Mouse (Mus musculus): ENCODE results near the gene Tcf12.

Gene Tcf12

DNA sequence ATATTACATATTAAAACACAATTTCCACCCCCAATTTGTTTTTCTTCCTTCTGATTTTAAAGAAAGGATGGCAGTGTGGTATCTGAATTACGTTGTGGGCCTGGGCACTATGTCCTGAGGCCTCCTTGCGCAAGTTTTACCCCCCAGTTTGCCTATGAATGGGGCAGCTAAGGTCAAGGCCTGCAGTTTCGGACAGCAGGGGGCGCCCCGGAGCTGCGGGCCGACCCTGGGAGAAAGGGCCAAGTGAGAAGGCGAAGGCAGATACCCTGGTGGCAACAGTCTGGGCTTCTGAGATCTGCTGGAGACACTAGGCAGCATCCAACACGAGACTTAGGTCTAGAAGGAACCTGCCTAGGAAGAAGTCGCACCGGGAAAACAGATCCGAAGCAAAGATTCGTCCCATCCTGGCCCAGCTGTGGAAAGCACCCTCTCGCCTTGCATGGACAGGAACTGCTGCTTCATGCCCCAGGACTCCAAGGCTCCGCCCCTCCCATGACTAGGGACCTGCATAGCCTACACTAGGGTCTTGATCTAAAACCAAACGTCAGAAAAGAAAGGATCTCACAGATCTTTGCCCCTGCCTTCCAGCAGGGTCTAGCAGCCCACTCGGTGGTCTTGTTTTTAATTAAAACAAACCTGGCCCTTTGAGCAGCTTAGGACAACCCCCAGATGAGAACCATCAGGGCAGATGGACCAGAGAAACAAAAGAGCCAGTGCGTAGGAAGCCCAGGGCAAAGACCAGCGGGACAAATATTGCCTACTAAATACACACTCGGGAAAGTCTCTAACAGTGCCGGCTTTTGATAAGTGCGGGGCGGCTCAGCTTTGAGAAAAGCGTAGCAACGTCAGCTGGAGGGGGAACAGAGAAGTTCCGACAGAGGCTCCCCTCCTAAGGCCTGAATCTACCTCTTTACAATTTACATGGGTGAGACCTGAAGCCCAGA, 279.6 kb downstream of the Tcf12 start:
- DNase-seq: peak; percentile 56 to 75

GRCm38 (mm10) chr9:71830994-71831393, 280.7 kb downstream of the Tcf12 start:
- DNase-seq: no peak

DNA sequence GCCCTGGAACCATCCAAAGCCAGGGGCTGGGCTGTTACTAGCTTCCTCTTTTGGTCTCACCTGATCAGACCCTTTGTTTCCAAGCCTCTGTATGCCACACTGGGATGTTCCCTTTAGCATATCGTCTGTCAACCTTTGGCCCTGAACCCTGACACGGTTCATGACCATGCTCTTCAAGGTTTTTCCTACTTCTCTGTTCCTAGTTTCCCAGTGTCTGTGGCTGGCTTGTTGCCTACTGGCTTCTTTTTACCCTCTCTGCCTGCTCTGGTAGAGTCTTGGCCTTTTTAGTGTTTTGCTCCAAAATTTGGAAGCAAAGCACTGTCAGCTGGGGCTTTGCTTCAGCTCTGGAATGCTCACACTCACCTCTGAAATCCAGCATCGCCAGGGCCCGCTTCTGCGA, 281.3 kb downstream of the Tcf12 start:
- no peak for DNase-seq

- no peak for DNase-seq
Observed at GRCm38 (mm10) chr9:71829753-71830152, 281.9 kb downstream of the Tcf12 start.

- DNase-seq: no peak
Observed at GRCm38 (mm10) chr9:71829137-71829536, 282.5 kb downstream of the Tcf12 start.

DNA sequence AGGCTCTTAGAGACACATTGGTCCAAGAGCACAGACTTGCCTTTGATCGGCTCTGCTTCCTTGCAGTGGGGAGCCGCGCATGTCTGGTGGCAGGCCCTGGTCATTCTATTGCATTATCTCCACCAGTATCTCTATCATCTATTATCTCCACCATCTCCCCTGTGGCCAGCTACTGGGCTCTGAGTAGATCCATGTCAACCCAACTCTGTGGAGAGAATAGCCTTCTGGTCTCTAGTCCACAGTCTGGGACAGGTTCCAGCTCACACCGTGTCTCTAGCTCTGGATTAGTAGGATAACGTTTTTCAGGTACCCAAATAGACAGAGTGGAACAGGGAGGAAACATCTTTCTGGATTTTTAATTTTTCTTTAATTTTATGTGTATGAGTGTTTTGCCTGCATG, 284.3 kb downstream of the Tcf12 start:
- DNase-seq: peak; percentile 68 to 77

- DNase-seq: peak; percentile 85 to 88
Observed at GRCm38 (mm10) chr9:71826040-71826525, 285.6 kb downstream of the Tcf12 start.

GRCm38 (mm10) chr9:71822003-71822402, 289.7 kb downstream of the Tcf12 start:
- no peak for DNase-seq

DNA sequence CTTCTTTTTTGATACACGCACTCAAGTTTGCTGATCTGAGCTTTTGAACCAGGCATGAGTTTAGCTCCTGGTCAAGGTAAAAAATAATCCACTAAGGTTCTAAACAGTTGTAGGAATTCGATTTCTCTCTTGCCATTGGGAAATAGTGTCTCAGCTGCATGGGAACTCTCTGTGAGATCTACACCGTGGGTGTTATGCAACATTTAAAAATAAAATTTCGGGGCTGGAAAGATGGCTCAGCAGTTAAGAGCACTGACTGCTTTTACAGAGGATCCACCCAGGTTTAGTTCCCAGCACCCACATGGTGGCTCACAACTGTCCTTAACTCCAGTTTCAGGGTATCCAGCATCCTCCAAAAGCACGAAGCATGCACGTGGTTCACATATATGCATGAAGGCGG, 293.2 kb downstream of the Tcf12 start:
- DNase-seq: no peak

- no peak for DNase-seq
Observed at GRCm38 (mm10) chr9:71816121-71816520, 295.6 kb downstream of the Tcf12 start.

- DNase-seq: no peak
Observed at GRCm38 (mm10) chr9:71813565-71813964, 298.1 kb downstream of the Tcf12 start.

GRCm38 (mm10) chr9:71812914-71813313, 298.8 kb downstream of the Tcf12 start:
- no peak for DNase-seq

DNA sequence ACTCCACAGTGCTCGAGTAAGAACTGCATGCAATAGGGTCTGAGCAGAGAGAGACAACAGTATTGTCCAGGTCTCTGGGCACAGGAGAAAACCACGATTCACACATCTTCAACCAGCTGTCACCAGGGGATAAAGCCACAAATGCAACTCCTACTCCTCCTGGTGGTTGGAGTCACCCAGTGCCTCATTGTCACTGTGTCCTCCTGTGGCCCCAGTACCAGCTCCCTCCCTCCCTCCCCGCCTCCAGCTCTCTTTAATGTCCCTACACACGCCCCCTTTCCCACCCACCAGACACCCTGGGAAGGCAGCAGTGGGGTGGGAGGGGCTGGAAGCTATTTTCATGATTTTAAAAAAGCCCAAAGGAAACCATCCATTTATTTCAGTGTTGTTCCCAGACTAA, 299.3 kb downstream of the Tcf12 start:
- no peak for DNase-seq

- no peak for DNase-seq
Observed at GRCm38 (mm10) chr9:71811404-71811803, 300.3 kb downstream of the Tcf12 start.

DNA sequence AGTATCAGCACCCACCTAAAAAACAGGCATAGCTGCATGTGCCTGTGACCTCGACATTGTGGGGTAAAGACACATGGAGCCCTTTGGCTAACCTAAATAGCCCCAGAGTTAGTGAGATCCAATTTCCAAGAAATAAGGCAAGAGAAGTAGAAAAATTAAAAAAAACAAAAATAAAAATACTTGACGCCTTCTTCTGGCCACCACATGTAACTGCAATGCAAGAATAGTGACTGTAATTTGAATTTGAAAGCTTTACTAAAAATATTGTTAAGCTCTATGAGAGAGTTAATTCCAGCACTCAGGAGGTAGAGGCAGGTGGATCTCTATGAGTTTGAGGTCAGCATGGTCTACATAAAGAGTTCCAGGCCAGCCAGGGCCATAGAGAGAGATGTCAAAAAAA, 300.9 kb downstream of the Tcf12 start:
- no peak for DNase-seq

DNA sequence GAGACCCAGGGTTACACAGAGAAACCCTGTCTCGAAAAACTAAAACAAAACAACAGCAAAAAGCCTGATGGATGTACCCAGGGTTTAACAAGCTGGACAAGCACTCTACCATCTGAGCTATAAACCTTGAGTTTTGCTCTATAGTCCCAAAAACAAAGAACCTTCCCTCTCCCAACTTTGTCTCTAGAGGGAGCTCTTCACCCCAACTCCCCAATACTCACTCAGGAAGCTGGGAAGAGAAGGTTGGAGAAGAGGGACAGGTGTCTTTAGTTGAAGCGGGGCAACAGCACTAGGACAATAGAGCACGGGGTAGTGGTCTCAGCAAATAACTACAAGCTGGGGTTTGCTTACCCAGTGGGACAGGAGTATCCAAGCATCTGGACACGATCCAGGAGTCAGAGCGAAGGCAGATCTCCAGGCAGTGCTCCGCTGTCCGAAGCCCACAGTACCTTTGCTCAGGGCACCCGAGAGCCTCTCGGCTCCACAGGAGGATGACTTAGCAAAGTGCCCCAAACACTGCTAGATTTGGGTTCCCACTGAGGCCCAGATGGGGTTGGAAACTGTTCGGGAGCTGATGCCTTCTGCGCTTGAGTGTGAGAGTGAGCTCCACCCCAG, 302.9 kb downstream of the Tcf12 start:
- peak; percentile 40 to 43 for DNase-seq

- DNase-seq: no peak
Observed at GRCm38 (mm10) chr9:71807801-71808200, 303.9 kb downstream of the Tcf12 start.

GRCm38 (mm10) chr9:71806422-71806805, 305.3 kb downstream of the Tcf12 start:
- peak; percentile 87 to 90 for DNase-seq

DNA sequence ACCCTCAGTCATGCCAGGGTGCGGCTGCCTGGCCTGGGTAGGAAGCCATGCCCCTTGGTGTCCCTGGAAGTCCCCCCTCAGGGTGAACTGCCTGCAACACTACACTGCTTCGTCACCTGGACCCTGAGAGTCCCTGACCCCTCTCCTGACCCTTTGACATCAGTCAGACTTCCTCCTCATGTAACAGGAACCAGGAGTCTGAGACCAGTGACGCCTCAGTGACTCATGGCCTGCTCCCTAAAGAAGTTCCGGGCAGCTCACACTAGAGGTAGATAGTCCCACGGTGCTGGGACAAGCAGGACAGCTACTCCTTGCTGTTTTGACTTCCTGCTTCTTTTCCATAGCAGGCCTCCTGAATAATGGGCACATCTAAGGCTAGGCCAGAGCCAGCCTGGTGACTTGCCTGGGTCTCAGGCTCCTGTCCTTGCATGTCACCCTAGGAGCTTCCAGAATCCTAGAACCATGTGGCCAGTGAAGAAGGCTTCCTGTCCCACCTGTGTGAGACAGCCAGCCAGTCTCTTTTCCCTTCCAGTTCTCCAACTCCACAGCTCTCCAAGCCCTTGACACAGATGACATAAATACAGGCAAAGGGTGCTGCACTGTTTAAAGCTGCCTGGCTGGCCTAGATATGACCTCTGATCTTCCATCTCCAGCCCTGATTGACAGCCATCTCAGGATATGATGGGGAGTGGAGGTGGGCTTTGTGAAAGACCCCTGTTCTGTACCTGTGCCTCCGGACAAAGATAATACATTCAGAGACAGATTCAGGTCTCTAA, 305.8 kb downstream of the Tcf12 start:
- DNase-seq: no peak

DNA sequence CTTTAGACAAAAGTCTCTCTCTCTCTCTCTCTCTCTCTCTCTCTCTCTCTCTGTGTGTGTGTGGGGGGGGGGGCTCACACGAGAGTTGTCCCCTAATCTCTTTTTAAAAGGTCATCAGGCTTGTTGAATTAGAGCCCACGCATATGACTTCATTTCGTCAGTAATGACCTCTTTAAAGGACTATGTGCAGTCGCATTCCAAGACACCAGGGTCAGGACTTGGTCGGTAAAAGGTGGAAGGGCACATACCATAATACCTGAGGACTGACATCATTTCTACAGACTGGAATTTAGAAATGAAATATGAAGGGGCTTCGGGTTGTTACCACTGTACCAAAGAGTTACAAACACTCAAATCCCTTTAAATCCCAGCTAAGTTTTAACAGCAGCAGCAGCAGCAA, 307.6 kb downstream of the Tcf12 start:
- DNase-seq: no peak

- DNase-seq: no peak
Observed at GRCm38 (mm10) chr9:71803281-71803680, 308.4 kb downstream of the Tcf12 start.

DNA sequence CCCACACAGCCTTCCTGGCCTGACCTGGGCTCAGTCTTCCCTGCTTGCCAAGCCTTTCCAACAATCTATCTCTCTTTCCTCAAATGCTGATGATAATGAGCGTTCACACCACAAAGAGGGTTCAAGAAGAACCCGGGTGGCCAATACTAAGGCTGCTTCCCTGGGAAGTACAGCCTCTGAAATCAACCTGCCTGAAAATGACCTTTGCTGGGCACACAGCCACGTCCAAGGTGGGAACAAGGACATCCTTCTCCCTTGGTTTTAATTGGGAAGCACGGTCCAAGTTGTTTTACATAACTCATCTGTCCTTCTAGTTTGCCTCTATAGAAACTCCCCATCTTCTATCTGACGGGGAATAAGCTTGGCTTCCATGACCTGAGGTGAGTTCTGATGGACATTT, 312.1 kb downstream of the Tcf12 start:
- no peak for DNase-seq

GRCm38 (mm10) chr9:71798176-71798575, 313.5 kb downstream of the Tcf12 start:
- no peak for DNase-seq

All from cerebellum, adult 18-20 months (tissue).